Mouse (Mus musculus): ENCODE data around the gene Slc25a21. TPM values are rescaled to one million over a fixed set of nuclear protein-coding genes. Genes with fewer than 3 reads are reported as not detected.

Gene Slc25a21
- 40.5 and 41.5 TPM in 2 replicates for polyA plus RNA-seq (2014; fragmentation: Nextera tagmentation; extraction: Ambion mirVana)

- ATAC-seq (replicated peaks; ENCODE audit: low FRiP score): peak; percentile 82
- H3K4me2 ChIP-seq: peak within 1 kb of the TSS; percentile 88
- H3K9me3 ChIP-seq (ENCODE audit: control insufficient read depth, low read length): no peaks in the 10 kb centered on the region
- H3K27me3 ChIP-seq (replicated peaks; ENCODE audit: control insufficient read depth, insufficient read depth, low read length): no peaks in the 10 kb centered on the region
- DNase-seq (ENCODE audit: low spot score): no peak
- H3K27ac ChIP-seq (ENCODE audit: low read depth, low read length): peak within 1 kb of the TSS; percentile 100
- WGBS: 31% methylated on average over 10 of the region's 10 CpGs
- H3K4me3 ChIP-seq (ENCODE audit: low read depth, low read length): peak within 1 kb of the TSS; percentile 82
- peaks cover 6% of the 10 kb centered on the region for H3K4me1 ChIP-seq (replicated peaks; ENCODE audit: control insufficient read depth, insufficient read depth, low read length)
- H3K36me3 ChIP-seq (ENCODE audit: control insufficient read depth, insufficient read depth, low read length): no peaks in the 10 kb centered on the region
- peak within 1 kb of the TSS; percentile 82 for H3K9ac ChIP-seq (ENCODE audit: low read depth, low read length)
Observed at GRCm38 (mm10) chr12:57197363-57198026, at the start of gene Slc25a21. TSS of gene Slc25a21 (minus strand) at chr12:57197472.

GRCm38 (mm10) chr12:57243671-57244495, 46.6 kb upstream of the Slc25a21 start:
- no peak overlapping the region for H3K4me2 ChIP-seq
- H3K4me3 ChIP-seq (ENCODE audit: low read depth, low read length): no peak overlapping the region
- no peak for DNase-seq (ENCODE audit: low spot score)
- H3K9me3 ChIP-seq (ENCODE audit: control insufficient read depth, low read length): no peaks in the 10 kb centered on the region
- H3K27ac ChIP-seq (ENCODE audit: low read depth, low read length): no peak overlapping the region
- no peaks in the 10 kb centered on the region for H3K27me3 ChIP-seq (replicated peaks; ENCODE audit: control insufficient read depth, insufficient read depth, low read length)
- H3K36me3 ChIP-seq (ENCODE audit: control insufficient read depth, insufficient read depth, low read length): peaks cover 10% of the 10 kb centered on the region; the same call in 1 of the 2 replicates
- 69% methylated on average over 5 of the region's 5 CpGs for WGBS
- H3K9ac ChIP-seq (ENCODE audit: low read depth, low read length): no peak overlapping the region
- peaks cover 4% of the 10 kb centered on the region for H3K4me1 ChIP-seq (replicated peaks; ENCODE audit: control insufficient read depth, insufficient read depth, low read length)
- ATAC-seq (replicated peaks; ENCODE audit: low FRiP score): peak; percentile 64; the same call in 1 of the 2 replicates

- Histone ChIP-seq H3K4me1 (replicated peaks; ENCODE audit: control insufficient read depth, insufficient read depth, low read length) (peaks cover 12% of the 10 kb centered on the region; the same call in 1 of the 2 replicates), H3K4me3 (ENCODE audit: low read depth, low read length) (0 out of 2 replicates have a peak overlapping the region, but pooled peaks have one; percentile 10), H3K4me2 (peak overlapping the region; percentile 39), H3K36me3 (ENCODE audit: control insufficient read depth, insufficient read depth, low read length) (peaks cover 6% of the 10 kb centered on the region; the same call in 1 of the 2 replicates), H3K9me3 (ENCODE audit: control insufficient read depth, low read length) (no peaks in the 10 kb centered on the region), H3K9ac (ENCODE audit: low read depth, low read length) (no peak overlapping the region), H3K27me3 (replicated peaks; ENCODE audit: control insufficient read depth, insufficient read depth, low read length) (no peaks in the 10 kb centered on the region), H3K27ac (ENCODE audit: low read depth, low read length) (no peak overlapping the region)
- ATAC-seq (replicated peaks; ENCODE audit: low FRiP score) (no peak), DNase-seq (ENCODE audit: low spot score) (no peak)
- 59% methylated on average over 5 of the region's 5 CpGs for WGBS
Observed at GRCm38 (mm10) chr12:57233386-57233785, 36.1 kb upstream of the Slc25a21 start.

- Histone ChIP-seq H3K9me3 (ENCODE audit: control insufficient read depth, low read length) (no peaks in the 10 kb centered on the region), H3K4me2 (peak overlapping the region; percentile 64), H3K36me3 (ENCODE audit: control insufficient read depth, insufficient read depth, low read length) (peaks cover 4% of the 10 kb centered on the region; the same call in 1 of the 2 replicates), H3K4me3 (ENCODE audit: low read depth, low read length) (peak overlapping the region; percentile 81), H3K4me1 (replicated peaks; ENCODE audit: control insufficient read depth, insufficient read depth, low read length) (peaks cover 12% of the 10 kb centered on the region; the same call in 1 of the 2 replicates), H3K27ac (ENCODE audit: low read depth, low read length) (peak overlapping the region; percentile 90; the same call in 1 of the 2 replicates), H3K27me3 (replicated peaks; ENCODE audit: control insufficient read depth, insufficient read depth, low read length) (no peaks in the 10 kb centered on the region), H3K9ac (ENCODE audit: low read depth, low read length) (peak overlapping the region; percentile 90)
- DNase-seq (ENCODE audit: low spot score) (peak; percentile 60), ATAC-seq (replicated peaks; ENCODE audit: low FRiP score) (peak; percentile 55)
- WGBS: 41% methylated on average over 14 of the region's 14 CpGs
Observed at GRCm38 (mm10) chr12:57231085-57231875, 34.0 kb upstream of the Slc25a21 start.

GRCm38 (mm10) chr12:57230192-57230706, 33.0 kb upstream of the Slc25a21 start, which contains the start of the genes Prps1l3 and Mipol1:
TSS of gene Prps1l3 (plus strand) at chr12:57230412.
TSS of gene Mipol1 (plus strand) at chr12:57230427.
- Histone ChIP-seq H3K9ac (ENCODE audit: low read depth, low read length) (peak within 1 kb of the TSS; percentile 90), H3K4me3 (ENCODE audit: low read depth, low read length) (peak within 1 kb of the TSS; percentile 81), H3K27me3 (replicated peaks; ENCODE audit: control insufficient read depth, insufficient read depth, low read length) (no peaks in the 10 kb centered on the region), H3K36me3 (ENCODE audit: control insufficient read depth, insufficient read depth, low read length) (peaks cover 4% of the 10 kb centered on the region; the same call in 1 of the 2 replicates), H3K27ac (ENCODE audit: low read depth, low read length) (peak within 1 kb of the TSS; percentile 90), H3K4me1 (replicated peaks; ENCODE audit: control insufficient read depth, insufficient read depth, low read length) (peaks cover 11% of the 10 kb centered on the region; the same call in 1 of the 2 replicates), H3K9me3 (ENCODE audit: control insufficient read depth, low read length) (no peaks in the 10 kb centered on the region), H3K4me2 (peak within 1 kb of the TSS; percentile 67)
- WGBS: under 1% methylated on average over 58 of the region's 58 CpGs
- DNase-seq (ENCODE audit: low spot score) (peak; percentile 93), ATAC-seq (replicated peaks; ENCODE audit: low FRiP score) (peak; percentile 95)

- peaks cover 7% of the 10 kb centered on the region; the same call in 1 of the 2 replicates for H3K4me1 ChIP-seq (replicated peaks; ENCODE audit: control insufficient read depth, insufficient read depth, low read length)
- no peaks in the 10 kb centered on the region for H3K27me3 ChIP-seq (replicated peaks; ENCODE audit: control insufficient read depth, insufficient read depth, low read length)
- peak overlapping the region; percentile 81 for H3K4me3 ChIP-seq (ENCODE audit: low read depth, low read length)
- H3K9ac ChIP-seq (ENCODE audit: low read depth, low read length): peak overlapping the region; percentile 43
- DNase-seq (ENCODE audit: low spot score) (no peak), ATAC-seq (replicated peaks; ENCODE audit: low FRiP score) (no peak)
- 21% methylated on average over 4 of the region's 4 CpGs for WGBS
- no peaks in the 10 kb centered on the region for H3K9me3 ChIP-seq (ENCODE audit: control insufficient read depth, low read length)
- H3K36me3 ChIP-seq (ENCODE audit: control insufficient read depth, insufficient read depth, low read length): no peaks in the 10 kb centered on the region
- H3K27ac ChIP-seq (ENCODE audit: low read depth, low read length): peak overlapping the region; percentile 65; the same call in 1 of the 2 replicates
- H3K4me2 ChIP-seq: peak overlapping the region; percentile 67
Observed at GRCm38 (mm10) chr12:57229703-57230102, 32.4 kb upstream of the Slc25a21 start.

- Histone ChIP-seq H3K9ac (ENCODE audit: low read depth, low read length) (no peak overlapping the region), H3K4me3 (ENCODE audit: low read depth, low read length) (no peak overlapping the region), H3K27me3 (replicated peaks; ENCODE audit: control insufficient read depth, insufficient read depth, low read length) (no peaks in the 10 kb centered on the region), H3K4me2 (no peak overlapping the region), H3K36me3 (ENCODE audit: control insufficient read depth, insufficient read depth, low read length) (no peaks in the 10 kb centered on the region), H3K27ac (ENCODE audit: low read depth, low read length) (no peak overlapping the region), H3K9me3 (ENCODE audit: control insufficient read depth, low read length) (no peaks in the 10 kb centered on the region), H3K4me1 (replicated peaks; ENCODE audit: control insufficient read depth, insufficient read depth, low read length) (peaks cover 4% of the 10 kb centered on the region; the same call in 1 of the 2 replicates)
- 69% methylated on average over 3 of the region's 8 CpGs for WGBS
- ATAC-seq (replicated peaks; ENCODE audit: low FRiP score) (no peak), DNase-seq (ENCODE audit: low spot score) (no peak)
Observed at GRCm38 (mm10) chr12:57227776-57228175, 30.5 kb upstream of the Slc25a21 start.

GRCm38 (mm10) chr12:57226411-57226810, 29.1 kb upstream of the Slc25a21 start:
- H3K4me3 ChIP-seq (ENCODE audit: low read depth, low read length): no peak overlapping the region
- no peak overlapping the region for H3K4me2 ChIP-seq
- no peaks in the 10 kb centered on the region for H3K36me3 ChIP-seq (ENCODE audit: control insufficient read depth, insufficient read depth, low read length)
- H3K4me1 ChIP-seq (replicated peaks; ENCODE audit: control insufficient read depth, insufficient read depth, low read length): peaks cover 3% of the 10 kb centered on the region; the same call in 1 of the 2 replicates
- no peak overlapping the region for H3K9ac ChIP-seq (ENCODE audit: low read depth, low read length)
- no peaks in the 10 kb centered on the region for H3K9me3 ChIP-seq (ENCODE audit: control insufficient read depth, low read length)
- no peak overlapping the region for H3K27ac ChIP-seq (ENCODE audit: low read depth, low read length)
- no peaks in the 10 kb centered on the region for H3K27me3 ChIP-seq (replicated peaks; ENCODE audit: control insufficient read depth, insufficient read depth, low read length)
- DNase-seq (ENCODE audit: low spot score) (no peak), ATAC-seq (replicated peaks; ENCODE audit: low FRiP score) (no peak)
- WGBS: 85% methylated on average over 9 of the region's 9 CpGs

Data from liver, embryonic 11.5 days (tissue).